Mouse (Mus musculus) hindbrain, embryonic 13.5 days (tissue): ENCODE measurements around the gene Crebzf. TPM values are rescaled to one million over a fixed set of nuclear protein-coding genes. Genes with fewer than 3 reads are reported as not detected.

Experiments used
- polyA plus RNA-seq: library from polyadenylated mRNA; unstranded; fragments of >200 nt; fragmentation: Nextera tagmentation; extraction: Ambion mirVana; gene quantifications from 2 replicates; pipeline ENCODE4 v1.2.1, GENCODE M21; 2015

The Crebzf gene
- polyA plus RNA-seq, 1 experiment from 2014 or later: 38.9 TPM

Other genes starting within 250 kb of the Crebzf start
- gene Ccdc83, start 177.0 kb upstream of the Crebzf start, polyA plus RNA-seq: not detected in 2 replicates
- 4.4 and 4.7 TPM in 2 replicates for gene Sytl2, start 140.5 kb upstream of the Crebzf start, polyA plus RNA-seq
- gene Ccdc89, start 16.2 kb upstream of the Crebzf start, polyA plus RNA-seq: 2.0 and 2.2 TPM in 2 replicates
- gene Tmem126a, start 14.5 kb downstream of the Crebzf start, polyA plus RNA-seq: 134 and 140 TPM in 2 replicates
- 45.7 TPM in 2 replicates for gene Tmem126b, start 33.3 kb downstream of the Crebzf start, polyA plus RNA-seq
- gene Dlg2, start 33.9 kb downstream of the Crebzf start, polyA plus RNA-seq: 18.6 and 19.4 TPM in 2 replicates